Mouse (Mus musculus) kidney, postnatal 36 days (tissue): ENCODE measurements around the gene Scd2.
"Not testable (repeated sequence)": the region's sequence is repeated elsewhere in the genome, so short reads cannot be mapped to it uniquely, and the experiment has no call there.

Experiments used
- DNase-seq, 2 experiments: peaks; one replicate each; pipeline ENCODE4 v3.0.0; 2021 to 2022; ENCODE audit warnings: mixed read lengths in 2 of 2

Scd2 gene

DNA sequence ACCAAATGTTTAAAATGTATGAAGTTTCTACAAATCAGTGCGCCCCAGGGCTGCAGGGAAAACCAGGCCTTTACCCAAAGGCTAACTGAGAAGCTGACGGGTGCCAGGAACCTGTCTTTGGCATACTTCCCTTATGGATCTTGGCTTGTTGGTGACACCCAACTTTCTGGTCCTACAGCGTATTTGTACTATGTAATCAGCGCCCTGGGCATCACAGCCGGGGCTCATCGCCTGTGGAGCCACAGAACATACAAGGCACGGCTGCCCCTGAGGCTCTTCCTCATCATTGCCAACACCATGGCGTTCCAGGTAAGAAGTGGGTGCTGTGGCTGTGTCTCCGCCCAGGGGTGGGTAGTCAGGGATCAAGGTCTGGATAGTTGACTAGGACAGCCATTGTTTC is 4.4 kb downstream of the Scd2 start:
- no peak for DNase-seq

DNA sequence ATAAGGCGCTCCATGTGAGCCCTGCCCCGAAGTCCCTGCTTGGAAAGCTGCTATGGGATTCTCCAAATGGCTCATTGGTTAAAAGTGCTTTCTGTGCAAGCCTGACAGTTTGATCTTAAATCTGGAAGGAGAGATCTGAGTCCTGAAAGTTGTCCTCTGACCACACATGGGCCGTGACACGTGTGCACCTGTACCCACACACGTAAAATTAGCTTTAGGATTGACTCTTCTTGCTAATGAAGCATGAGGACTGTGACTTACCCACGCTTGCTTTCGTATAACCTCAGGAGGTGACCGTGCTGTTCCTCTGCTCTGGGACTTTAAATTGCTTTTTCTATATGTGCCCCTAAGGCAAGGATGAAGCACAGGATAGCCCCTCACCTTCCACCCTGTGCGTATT is 5.6 kb downstream of the Scd2 start:
- DNase-seq: no peak

DNA sequence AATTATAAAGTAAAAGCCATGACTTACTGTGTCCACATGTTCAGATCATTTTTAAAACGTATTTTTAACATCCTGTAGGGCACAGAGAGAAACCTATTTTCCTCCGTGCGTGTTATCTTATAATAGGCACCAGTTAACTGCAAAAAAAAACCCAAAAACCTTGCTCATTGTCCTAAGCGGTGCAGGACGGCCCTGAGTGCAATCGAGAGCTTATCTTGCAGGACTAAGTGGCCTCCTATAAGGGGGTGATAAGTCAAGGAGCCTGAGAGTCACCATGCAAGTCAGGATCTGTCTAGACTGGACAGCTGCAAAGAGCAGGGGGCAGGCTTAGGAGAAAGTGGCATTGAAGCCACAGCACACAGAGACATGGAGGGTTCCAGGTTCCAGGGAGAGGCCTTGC is 6.4 kb downstream of the Scd2 start:
- no peak for DNase-seq

DNA sequence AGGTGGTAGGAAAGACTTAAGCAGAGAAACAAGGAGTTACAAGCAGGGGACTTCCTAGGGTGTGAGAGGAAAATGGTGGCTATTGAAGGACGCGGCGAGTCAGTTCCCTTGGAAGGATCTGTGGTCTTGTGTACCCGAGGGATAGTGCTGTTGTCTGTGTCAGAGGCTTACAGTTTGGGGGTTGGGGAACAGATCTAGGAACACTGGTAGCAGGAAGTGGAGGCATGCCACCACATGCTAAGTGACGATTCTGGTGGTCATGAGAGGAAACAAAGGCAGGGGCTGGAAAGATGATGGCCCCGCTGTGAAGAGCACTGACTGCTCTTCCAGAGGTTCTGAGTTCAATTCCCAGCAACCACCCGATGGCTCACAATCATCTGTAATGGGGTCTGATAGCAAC is 7.0 kb downstream of the Scd2 start:
- DNase-seq: no peak

DNA sequence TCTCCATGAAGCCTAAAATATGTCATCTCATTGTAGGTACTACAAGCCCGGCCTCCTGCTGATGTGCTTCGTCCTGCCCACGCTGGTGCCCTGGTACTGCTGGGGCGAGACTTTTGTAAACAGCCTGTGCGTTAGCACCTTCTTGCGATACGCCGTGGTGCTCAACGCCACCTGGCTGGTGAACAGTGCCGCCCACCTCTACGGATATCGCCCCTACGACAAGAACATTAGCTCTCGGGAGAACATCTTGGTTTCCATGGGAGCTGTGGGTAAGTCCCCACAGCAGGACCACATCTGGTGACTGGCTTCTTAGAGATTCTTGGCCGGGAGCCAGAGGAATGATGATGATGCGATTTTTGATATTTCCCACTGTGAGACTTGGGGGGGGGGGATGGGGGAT is 7.7 kb downstream of the Scd2 start:
- DNase-seq: peak in 1 of 2 experiments; percentile 49

DNA sequence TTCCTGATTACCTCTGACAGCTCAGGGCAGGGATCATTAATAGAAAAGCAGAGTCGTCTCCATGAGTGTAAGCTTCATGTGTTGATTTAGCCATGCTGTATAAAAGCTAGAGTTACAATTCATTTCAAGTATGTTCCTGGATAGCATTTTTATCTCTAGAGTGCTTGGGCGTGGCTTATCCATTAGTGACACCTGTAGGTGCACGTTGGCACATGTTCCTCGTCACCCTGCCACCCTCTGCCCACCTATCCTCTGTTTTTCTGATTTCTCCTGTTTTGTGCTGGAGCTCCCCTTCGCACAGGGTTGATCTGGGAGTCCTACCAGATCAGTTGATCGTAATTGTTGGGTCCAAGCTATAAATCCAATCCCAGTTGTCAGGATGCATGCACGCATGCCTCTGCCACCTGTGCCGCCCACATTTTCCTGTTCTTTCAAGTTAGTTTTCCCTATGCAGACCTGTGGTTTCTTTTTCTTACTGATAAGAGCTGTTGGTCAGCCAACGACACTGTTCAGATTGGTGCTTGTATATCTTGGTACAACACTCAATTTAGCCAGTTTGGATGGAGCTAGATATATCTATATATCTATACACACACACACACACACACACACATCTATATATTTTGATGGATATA is 8.3 kb downstream of the Scd2 start:
- no peak for DNase-seq

DNA sequence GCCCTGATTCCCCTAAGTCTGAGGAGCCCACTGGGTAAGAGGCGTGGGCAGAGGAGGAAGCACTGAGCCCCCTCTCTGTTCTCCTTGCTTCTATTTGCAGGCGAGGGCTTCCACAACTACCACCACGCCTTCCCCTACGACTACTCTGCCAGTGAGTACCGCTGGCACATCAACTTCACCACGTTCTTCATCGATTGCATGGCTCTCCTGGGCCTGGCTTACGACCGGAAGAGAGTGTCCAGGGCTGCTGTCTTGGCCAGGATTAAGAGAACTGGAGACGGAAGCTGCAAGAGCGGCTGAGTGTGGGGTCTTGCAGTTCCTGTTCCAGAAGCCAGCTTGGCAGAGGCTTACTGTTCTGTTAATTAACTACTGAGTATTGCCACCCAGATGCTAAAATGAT is 9.4 kb downstream of the Scd2 start:
- DNase-seq: no peak

DNA sequence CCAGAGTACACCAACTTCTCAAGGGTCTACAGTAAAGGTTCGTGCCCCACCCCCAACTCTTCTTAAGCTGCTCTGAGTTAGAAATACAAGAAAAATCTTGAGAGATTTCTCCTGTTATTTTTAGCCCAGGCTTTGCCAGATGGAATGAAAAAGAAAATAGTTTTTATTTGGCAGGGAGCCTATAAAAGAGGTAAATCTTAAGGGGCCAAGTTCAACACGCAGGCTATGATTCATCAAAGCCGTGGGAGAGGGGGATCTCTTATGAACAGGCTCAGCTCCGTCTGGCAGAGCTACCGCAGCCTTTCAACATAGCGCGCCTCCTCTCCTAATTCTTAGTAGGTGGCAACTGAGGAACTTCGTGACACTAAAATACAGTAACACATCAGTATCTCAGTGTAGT is 10.0 kb downstream of the Scd2 start:
- DNase-seq: no peak

DNA sequence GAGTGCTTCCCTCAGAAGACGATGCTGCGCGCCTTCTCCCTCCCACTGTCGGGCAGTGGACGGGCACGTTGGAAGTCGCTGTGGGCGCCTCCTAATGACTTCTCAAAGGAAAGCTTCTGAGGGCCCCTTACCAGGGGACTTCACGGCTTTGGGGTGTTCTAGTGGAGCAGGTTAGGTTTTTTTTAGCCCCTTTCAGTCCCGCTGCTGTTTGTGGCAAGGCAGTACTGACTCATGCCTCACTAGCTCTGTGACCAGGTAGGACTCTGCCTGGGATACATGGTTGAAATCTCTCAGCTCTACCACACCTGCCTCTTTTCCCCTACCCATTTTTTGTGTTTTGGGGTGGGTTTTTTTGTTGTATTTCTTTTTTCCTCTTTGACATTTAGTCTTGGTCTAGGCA is 10.9 kb downstream of the Scd2 start:
- no peak for DNase-seq

DNA sequence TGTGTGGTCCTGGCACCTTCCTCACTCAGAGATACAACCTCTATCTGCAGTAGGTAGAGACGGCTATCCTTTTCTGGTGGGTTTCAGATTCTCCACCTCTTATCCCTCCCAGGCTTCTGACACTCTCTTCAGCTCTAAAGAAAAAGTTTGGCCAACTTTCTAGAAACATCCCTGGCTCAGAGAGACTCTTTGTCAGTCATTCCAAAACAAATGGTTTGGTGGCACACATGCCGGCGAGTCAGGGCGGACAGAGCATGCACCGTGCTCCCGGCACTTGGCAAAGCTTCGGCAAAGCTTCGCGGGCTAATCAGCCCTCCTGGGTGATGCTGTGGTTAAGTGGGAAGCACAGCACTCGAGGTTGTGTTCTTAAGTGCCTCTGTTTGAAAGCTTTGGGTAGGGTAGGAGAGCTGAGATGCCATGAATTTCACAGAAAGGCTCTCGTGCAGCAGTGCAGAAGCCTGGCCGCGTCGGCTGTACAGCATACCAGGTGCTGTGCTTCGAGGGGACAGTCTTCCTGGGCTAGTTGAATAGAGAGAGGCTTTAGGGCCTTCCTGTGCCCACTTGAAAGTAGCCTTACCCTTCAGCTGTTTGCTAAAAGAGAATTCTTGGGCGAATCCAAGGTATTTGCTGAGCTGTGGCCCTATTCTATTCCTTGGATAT is 11.5 kb downstream of the Scd2 start:
- DNase-seq: no peak

DNA sequence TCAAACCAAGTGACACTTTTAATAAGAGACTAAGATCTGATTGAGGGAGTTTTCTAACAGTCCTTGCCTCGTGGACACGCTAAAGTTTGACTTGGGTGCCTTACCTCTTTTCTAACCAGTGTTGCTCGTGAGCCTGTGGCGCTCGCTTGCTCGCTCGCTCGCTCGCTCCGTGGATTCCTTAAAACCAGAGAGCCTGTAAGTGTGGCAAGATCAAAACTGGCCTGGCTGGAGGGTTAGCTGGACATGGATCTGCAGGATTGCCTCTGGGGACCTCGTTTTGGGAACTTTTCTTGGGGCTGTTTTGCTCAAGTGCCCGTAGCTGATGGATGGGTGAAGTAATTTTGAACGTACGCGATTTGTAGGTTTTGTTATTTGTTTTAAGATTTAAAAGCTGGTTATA is 12.2 kb downstream of the Scd2 start:
- no peak for DNase-seq

DNA sequence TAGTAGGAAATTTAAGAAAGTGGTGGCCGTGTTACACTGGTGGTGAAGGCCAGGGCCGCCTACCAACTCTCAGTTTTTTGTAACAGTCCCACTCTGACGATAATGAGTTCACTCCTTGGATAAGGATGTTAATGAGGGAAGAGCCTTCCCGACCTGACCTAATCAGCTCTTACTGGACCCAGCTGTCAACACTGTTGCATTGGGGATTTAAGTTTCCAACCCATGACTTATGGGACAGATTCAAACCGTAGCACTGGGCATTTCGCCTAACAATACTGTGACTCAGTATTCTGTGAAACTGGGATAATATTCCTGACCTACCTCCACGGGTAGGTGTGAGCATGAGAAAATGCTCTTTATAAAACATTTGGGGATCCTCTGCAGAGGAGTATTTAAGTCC is 12.7 kb downstream of the Scd2 start:
- no peak for DNase-seq

DNA sequence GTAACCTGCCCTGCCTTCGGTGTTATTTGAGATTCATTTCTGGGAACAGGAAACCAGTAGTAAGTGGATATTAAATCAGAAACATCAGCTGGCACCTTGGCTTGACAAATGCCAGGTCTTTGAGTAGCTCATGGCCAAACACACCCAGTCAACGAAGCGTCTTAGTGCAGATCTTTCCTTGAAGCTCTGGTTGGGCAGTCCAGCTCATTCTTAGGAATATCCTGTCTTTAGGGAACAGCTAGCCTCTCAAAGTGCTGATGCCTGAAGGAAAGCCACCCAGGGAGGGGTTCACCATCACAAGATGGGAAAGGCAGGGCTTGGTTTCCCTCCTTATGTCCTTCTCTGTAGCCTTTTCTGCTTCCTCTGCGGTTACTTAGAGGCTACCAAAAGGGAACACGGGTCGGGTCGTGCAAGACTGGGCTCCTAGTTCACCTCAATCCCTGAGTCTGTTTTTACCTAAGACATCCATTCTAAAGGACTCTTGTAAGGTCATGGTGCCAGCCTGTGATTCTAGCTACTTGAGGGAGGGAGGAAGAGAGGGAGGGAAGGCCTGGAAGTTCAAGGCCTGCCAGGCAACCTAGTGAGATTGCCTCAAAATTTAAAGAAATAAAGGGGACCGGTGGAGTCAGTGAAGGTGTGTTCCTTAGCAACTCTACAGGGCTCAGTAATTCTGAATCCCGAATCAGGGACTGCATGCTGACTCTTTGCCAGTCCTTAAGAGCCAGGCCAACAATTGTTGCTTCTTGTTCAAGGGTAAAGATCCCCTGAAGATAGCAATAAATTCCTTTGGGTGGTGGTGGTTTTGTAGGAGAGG is 13.8 kb downstream of the Scd2 start:
- DNase-seq: no peak

DNA sequence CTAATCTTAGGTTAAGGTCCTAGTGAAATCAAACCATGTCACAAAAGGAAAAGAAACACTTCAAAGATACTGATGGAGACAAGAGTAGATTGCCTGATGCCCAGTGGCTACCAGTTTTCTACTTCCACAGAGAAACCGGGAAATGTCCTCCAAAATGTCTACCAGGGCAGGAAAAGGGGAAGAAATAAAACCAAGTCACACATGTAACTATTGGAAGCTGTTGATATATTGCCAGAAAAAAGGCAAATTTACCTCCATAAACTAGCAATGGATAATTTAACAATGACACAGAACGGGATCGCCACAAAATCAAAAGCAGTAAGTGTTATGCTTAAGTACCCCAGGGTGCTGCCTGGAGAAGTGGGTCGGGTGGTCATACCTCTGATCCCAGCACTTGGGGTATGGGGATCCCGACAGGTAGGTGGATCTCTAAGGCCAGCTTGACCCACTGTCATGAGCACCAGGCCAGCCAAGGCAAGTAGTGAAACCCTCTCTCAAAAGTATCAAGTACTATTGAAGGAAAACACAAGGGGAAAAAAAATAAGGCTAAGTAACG is 14.5 kb downstream of the Scd2 start:
- DNase-seq: no peak

DNA sequence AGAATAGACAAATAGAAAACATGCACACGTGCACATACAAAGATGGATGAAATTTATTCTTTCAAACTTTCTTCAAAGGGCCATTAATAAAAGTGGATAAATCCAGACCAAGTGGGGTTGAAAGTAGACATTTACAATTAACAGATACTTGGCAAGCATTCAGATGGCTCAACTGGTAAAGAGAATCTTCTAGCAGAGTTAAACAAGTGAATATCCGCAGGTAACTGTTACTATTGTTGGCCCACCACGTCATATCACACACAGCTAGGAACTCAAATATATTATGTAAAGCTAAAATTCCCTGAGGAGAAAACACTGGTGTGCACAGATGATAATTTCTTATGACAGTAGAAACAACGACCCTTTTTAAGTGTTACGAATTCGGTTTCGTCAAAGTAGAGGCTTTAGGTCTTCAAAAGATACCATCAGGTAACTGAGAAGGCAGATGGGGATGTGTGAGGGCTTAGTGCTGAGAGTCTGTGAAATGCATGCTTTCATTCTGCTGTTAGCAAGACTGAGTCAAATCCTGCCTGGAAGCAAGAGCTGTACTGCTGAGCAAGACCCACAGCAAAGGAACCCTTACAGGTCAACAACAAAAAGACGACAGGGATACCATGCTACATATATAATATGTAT is 15.3 kb downstream of the Scd2 start:
- DNase-seq: no peak

DNA sequence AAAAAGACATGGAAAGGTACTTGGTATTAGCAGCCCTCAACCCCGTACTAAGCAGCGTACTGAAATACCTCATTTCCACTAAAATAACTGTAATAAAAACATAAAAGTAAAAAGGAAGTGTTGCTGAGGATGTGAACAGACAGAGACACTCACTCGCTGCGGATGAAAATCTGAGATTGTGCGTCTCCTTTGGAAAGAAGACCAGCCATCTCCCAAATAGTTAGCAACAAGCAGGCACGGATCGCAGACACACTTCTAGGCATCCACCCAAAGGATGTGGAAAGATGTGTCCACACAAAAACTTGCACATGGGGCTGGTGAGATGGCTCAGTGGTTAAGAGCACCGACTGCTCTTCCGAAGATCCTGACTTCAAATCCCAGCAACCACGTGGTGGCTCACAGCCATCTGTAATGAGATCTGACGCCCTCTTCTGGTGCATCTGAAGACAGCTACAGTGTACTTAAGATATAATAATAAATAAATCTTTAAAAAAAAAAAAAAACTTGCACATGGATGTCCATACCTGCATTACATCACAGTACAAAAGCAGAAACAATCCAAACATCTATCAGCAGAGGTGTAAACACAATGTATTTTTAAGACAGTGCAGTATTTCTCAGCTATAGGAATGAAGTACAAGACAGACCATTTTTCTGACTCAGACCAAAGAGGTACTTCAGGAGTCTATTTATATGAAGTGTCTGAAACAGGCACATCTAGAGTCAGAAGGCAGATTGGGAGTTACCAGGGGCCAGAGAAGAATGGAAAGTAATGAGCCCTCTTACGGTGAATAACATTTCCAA is 16.1 kb downstream of the Scd2 start:
- no peak for DNase-seq

DNA sequence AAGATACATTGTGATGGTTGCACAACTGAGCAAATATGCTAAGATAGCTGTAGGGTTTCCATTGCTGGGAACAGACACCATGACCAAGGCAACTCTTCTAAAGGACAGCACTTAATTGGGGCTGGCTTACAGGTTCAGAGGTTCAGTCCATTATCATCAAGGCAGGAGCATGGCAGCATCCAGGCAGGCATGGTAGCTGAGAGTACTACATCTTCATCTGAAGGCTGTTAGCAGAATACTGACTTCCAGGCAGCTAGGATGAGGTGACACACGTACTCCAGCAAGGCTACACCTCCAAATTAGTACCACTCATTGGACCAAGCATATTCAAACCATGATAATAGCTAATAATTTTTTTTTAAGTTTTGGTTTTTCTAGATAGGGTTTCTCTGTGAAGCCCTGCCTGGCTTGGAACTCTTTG is 16.7 kb downstream of the Scd2 start:
- not testable (repeated sequence) for DNase-seq

DNA sequence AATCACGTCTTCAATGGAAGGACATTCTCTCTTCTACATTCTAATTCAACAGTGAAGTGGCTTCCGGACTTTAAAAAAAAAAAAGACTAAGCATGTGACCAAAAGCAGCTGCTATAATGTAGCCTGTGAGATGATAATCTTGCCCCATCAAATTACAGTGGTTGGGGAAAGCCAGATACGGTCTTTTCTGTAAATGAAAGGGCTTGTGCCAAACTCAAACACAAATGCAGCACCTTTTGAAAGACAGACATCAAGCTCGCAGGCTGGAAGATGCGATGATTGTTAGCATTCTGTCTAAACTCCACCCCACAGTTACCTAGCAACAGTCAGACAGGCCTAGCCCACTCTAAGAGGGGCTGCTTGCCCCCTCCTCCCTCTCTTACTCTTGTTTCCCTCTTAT is 17.3 kb downstream of the Scd2 start:
- no peak for DNase-seq

DNA sequence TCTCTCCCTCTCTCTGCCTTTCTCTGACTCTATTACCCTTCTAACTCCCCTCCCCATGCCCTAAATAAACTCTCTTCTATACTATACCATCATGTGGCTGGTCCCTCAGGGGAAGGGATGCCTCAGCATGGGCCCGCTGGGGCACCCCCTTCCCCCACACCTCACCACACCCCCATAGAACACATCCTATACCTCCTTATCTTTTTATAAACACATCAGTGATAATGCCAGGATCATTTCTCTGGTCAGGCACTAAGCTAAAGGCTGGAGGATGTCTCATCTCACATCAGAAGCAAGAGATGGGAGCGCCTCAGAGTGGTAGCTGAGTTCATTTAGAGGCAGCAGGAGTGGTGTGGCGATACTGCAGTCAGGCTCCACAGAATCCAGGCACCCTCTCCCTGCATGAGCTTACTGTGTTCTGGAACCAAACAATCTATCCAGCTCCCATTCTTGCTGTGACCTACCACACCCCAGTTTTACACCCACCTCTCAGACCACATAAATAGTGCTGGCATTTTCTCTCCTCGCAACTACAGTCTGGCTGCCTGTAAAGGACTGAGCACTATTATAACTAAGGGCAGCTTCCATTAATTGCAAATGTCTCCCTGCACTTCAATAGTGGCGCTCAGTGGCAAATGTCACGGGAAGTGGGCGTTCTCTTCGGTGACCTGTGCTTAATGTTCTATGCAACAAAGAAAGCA is 18.0 kb downstream of the Scd2 start:
- no peak for DNase-seq

DNA sequence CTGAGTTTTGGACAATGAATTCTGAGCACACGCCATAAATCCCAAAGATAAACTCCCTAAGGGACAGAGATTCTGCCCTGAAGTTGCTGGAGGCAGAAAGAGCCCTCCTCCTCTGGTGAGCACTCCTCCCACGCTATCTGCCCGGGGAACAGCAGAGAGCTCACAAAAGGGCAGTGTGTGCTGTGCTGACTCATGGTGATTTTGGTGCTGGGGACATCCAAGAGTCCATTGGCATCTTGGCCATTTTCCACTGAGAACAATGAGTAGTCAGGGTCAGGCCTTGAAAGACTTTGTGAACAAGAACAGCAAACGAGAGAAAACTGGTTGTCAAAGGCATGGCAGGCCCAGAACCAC is 18.5 kb downstream of the Scd2 start:
- peak; percentile 40 to 65 for DNase-seq

DNA sequence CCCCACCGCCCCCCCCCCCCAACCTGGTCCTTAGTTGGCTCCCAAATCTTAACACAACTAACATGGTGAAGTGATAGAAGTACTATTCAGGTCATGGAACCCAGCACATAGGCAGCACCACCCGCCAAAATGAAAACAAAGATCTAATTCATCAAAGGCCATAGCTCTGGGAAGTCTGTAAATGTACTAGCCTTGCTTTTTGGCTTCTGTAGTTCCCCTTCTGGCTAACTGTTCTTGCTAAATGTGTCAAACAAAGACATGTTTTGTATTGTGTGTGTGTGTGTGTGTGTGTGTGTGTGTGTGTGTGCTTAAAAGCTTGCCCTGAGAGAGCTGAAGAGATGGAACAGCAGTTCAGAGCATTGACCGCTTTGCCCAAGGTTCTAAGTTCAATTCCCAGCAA is 19.6 kb downstream of the Scd2 start:
- no peak for DNase-seq

DNA sequence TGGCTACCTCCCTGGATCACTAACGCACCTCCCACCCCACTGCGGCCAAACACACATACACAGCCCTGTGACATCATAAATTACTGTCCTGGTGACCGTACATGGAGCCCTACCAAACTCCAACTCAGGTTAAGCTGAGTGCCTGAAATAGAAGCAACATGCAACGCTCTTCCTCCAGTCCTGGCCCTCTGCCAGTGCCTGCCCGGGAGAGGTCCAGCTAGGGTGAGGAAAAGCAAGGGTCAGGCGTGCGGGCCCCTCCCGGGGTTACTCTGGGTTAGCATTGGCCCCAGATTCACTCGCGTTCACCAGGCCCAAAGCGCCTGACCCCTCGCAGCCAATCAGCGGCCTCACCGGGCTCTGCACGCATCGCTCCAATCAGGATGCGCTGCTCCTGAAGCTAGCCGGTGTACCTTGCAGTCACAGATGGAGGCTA is 20.9 kb downstream of the Scd2 start:
- peak; percentile 95 to 96 for DNase-seq
